Mouse (Mus musculus): Measurements from ENCODE around the gene C1qtnf2.

The C1qtnf2 gene

GRCm38 (mm10) chr11:43537074-43537473, 63.0 kb downstream of the C1qtnf2 start:
- DNase-seq, result no peak

DNA sequence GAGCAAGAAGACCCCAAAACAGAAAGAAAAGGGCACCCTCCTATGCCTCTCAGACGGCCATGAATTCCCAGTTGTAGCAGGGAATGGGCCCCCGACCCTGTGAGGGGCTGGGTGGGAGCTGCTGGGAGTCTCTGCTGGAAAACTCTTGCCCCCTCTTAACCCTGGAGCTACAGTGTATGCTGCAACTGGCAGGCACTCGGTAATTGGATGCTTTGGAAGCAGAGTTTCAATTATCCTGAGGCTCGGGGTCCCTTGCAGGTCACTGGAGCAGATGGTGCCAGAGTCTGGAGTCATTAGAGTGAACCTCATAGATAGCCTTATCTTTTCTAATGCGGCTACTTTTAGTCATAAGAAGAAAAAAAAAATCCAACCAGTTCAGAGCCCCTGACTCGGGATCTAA, 65.8 kb downstream of the C1qtnf2 start:
- no peak for DNase-seq

Data from cerebellum, postnatal 25 days (tissue).